Mouse (Mus musculus) heart, embryonic 16.5 days (tissue): ENCODE data around the gene Mgat2. TPM values are rescaled to one million over a fixed set of nuclear protein-coding genes. Genes with fewer than 3 reads are reported as not detected.
A peak's percentile ranks its signal among the peaks of the same experiment; 100 is the strongest.

ENCODE experiments used
- ATAC-seq: fragments of 200-750 bp; cut with Nextera tagmentation; replicated peaks from 2 replicates; pipeline ENCODE4 v1.8.0; 2017; ENCODE audit warnings: moderate number of reproducible peaks; ENCODE audit not compliant: insufficient read depth, low FRiP score; ENCODE audit errors: extremely low read depth
- H3K27ac ChIP-seq: fragments of 300-500 bp; sonication (generic); 2 replicates; pipeline ENCODE4 v1.5.1; 2014; ENCODE audit warnings: mild to moderate bottlenecking, low read length, control low read depth, moderate library complexity
- H3K27me3 ChIP-seq: fragments of 300-500 bp; sonication (generic); 2 replicates; pipeline ENCODE4 v1.6.1; 2014; ENCODE audit warnings: low read length, mixed read lengths; ENCODE audit not compliant: control insufficient read depth, insufficient read depth
- H3K36me3 ChIP-seq: fragments of 300-500 bp; sonication (generic); 2 replicates; pipeline ENCODE4 v1.6.1; 2014; ENCODE audit not compliant: control insufficient read depth, insufficient read depth
- H3K4me1 ChIP-seq: fragments of 300-500 bp; sonication (generic); 2 replicates; pipeline ENCODE4 v1.6.1; 2014; ENCODE audit warnings: low read length, mixed read lengths; ENCODE audit not compliant: control insufficient read depth, insufficient read depth
- H3K4me2 ChIP-seq: fragments of 300-500 bp; sonication (generic); 2 replicates; pipeline ENCODE4 v1.6.1; 2014; ENCODE audit warnings: low read depth, mild to moderate bottlenecking, control low read depth, low read length
- H3K4me3 ChIP-seq: fragments of 300-500 bp; sonication (generic); 2 replicates; pipeline ENCODE4 v1.5.1; 2014; ENCODE audit warnings: mild to moderate bottlenecking, control low read depth, low read length
- H3K9ac ChIP-seq: fragments of 300-500 bp; sonication (generic); 2 replicates; pipeline ENCODE4 v1.6.1; 2014; ENCODE audit warnings: low read length, control low read depth
- H3K9me3 ChIP-seq: fragments of 300-500 bp; sonication (generic); replicated peaks from 2 replicates; pipeline ENCODE4 v1.6.1; 2016; ENCODE audit warnings: low read length; ENCODE audit not compliant: control insufficient read depth
- WGBS: fragments of 180-500 bp; shearing (Covaris S2); extraction: QIAGEN DNeasy Blood & Tissue Kit; methylation state at CpG from one replicate; pipeline ENCODE4 v1.1.7; 2014; 5-methylcytosine and 5-hydroxymethylcytosine counted together
- polyA plus RNA-seq: library from polyadenylated mRNA; unstranded; fragments of >200 nt; fragmentation: Nextera tagmentation; extraction: Ambion mirVana; gene quantifications from 2 replicates; pipeline ENCODE4 v1.2.1, GENCODE M21; 2015

The Mgat2 gene
- polyA plus RNA-seq, 1 experiment from 2014 or later, result 40.2 TPM

DNA sequence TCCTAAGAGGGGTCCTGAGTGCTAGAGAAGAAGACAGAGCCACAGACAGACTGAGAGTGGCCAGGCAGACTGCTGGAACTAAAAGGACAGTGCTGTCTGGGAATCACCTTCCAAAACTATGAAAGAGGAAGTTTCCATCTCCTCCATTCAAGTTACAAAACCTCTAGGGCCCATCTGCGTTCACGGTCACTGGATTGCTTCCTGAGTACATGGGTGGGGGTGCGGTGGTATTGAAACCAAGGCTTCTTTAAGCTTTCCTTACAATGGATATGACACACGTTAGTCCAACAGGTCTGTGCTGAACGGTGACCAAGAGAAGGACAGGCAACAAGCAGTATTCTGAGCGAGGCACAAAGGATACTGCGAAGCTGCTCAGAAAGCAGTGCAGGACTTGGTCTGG lies 30.4 kb downstream of the Mgat2 start:
- Histone ChIP-seq H3K4me2 (no peak overlapping the region), H3K27ac (no peak overlapping the region), H3K36me3 (peaks cover 15% of the 10 kb centered on the region), H3K27me3 (no peaks in the 10 kb centered on the region), H3K4me1 (no peaks in the 10 kb centered on the region), H3K4me3 (no peak overlapping the region), H3K9ac (no peak overlapping the region), H3K9me3 (no peaks in the 10 kb centered on the region)
- no peak for ATAC-seq
- WGBS, result 85% methylated on average over 7 of the region's 7 CpGs

DNA sequence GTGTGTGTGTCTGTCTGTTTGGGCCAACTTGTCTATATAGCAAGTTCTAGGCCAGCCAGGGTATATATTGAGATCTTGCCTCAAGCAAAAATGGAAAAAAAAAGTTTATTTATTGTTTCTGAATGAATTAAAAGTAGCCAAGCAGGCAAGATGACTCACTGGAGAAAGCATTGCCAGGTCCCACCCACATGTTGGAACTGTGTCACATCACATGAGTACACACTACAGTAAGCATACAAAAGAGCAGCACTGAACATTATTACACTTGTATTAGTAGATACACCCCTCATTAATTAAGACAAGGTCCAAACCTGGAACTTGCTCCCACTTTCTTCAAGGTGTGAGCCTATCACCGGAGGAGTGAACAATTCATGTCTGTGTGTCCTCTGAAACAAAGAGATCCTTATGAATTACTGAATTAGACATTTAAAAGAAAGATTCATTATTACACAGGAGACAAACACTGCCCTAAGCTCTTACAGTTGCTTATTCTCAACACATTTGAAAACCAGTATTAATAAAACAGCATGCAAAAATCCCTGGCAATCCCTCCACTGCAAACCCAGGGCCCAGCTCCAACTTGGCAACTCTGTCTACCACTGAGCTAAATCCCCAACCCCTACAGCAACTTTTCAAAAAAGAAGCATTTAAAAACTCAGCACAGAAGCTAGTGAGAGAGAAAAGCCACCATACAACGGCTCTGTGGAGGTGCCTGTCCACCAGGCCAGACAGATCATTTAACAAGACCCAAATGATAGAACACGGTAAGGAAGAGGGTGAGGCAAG lies 31.2 kb downstream of the Mgat2 start:
- no peaks in the 10 kb centered on the region for H3K9me3 ChIP-seq
- no peaks in the 10 kb centered on the region for H3K27me3 ChIP-seq
- H3K4me3 ChIP-seq, result no peak overlapping the region
- H3K27ac ChIP-seq, result no peak overlapping the region
- ATAC-seq, result no peak
- H3K4me2 ChIP-seq, result no peak overlapping the region
- H3K36me3 ChIP-seq, result peaks cover 12% of the 10 kb centered on the region
- WGBS, result 81% methylated on average over 3 of the region's 3 CpGs
- H3K9ac ChIP-seq, result no peak overlapping the region
- no peaks in the 10 kb centered on the region for H3K4me1 ChIP-seq

DNA sequence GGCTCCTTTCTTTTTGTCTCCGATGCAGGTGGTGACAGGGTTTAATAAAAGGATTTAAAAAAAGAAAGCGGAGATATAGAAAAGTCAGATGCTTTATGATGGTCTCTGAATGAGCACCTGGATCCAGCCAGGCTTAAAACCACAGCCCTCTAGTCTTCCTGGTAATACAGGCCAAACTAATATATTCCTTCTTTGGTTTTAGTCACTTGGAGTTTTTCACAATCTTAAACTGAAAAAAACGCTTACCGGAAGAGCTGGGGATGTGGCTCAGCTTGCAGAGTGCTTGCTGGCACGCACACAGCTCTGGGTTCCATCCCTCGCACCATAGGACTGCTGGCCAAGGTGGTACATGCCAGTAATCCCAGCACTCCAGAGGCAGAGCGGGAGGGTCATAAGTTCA lies 32.6 kb downstream of the Mgat2 start:
- peaks cover 20% of the 10 kb centered on the region for H3K36me3 ChIP-seq
- H3K4me2 ChIP-seq, result no peak overlapping the region
- no peaks in the 10 kb centered on the region for H3K4me1 ChIP-seq
- ATAC-seq, result no peak
- WGBS, result 83% methylated on average over 7 of the region's 7 CpGs
- no peaks in the 10 kb centered on the region for H3K9me3 ChIP-seq
- no peak overlapping the region for H3K9ac ChIP-seq
- no peaks in the 10 kb centered on the region for H3K27me3 ChIP-seq
- H3K27ac ChIP-seq, result no peak overlapping the region
- no peak overlapping the region for H3K4me3 ChIP-seq

DNA sequence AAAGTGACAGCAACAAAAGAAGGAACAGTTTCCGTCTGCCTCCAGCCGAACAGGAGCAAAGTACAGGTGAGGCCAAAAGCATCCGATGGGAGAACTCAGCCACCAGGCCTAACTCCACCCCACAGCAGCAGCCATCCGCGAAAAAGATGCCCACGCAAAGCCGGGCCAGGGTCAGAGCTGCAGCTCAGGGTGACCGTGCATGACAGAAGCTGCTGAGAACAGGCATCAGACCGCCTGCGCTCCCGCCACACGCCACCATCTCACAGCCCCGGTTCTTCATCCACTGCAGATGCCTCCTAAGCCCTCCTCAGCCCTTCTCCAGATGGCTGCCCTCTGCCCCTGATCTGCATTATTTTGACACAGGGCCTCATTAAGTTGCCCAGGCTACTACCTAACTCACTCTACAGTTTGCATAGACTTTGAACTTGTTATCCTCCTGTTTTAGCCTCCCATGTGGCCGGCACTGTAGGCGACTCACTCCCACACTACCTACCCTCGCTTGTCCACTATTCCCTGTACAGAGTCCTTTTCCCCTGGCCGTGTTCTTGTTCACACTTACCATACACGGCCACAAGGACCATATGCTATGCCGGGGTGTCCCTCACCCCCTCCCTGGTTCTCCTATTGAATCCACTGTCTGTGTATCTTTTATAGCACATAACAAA lies 36.8 kb downstream of the Mgat2 start:
- Histone ChIP-seq H3K9ac (no peak overlapping the region), H3K4me1 (no peaks in the 10 kb centered on the region), H3K4me3 (no peak overlapping the region), H3K36me3 (peaks cover 11% of the 10 kb centered on the region), H3K4me2 (no peak overlapping the region), H3K27ac (no peak overlapping the region), H3K9me3 (no peaks in the 10 kb centered on the region), H3K27me3 (no peaks in the 10 kb centered on the region)
- ATAC-seq, result no peak
- WGBS, result 88% methylated on average over 19 of the region's 19 CpGs

DNA sequence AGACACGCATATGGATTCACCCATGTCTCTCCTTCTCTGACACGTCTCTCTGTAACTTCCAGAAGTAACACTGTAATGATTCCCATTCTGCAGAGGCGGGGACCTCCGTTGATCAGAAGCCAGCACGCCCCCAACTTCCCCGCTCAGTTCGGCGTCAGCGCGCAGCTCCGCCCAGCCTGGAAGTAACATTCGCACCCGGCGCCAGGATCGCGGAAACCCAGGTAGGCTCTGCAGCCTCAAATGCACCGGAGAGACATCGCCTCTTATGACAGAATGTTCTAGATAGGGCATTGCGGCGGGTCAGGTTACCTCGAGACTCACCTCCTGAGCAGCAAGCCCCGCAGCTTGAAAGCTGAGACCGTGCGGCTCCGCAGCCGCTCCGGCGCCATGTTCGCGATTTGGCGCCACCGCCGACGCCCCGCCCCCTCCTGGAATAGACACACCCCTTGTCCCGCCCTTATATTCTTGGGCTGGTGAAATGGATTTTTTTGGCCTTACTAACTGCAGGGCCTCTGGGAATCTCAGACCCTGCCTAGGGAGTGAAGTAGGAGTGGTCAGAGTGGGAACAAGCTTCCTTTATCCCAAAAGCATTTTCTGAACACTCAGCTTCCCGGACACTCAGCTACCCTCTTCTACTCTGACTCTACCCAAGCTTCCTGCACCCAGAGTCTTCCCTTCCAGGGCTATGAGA lies 44.0 kb downstream of the Mgat2 start, which contains the start of gene Pole2:
Pole2 (minus strand) TSS at position 420 of the 691 bp plus-strand sequence.
- peak within 1 kb of the TSS; percentile 88 for H3K4me3 ChIP-seq
- peak within 1 kb of the TSS; percentile 88 for H3K27ac ChIP-seq
- peaks cover 5% of the 10 kb centered on the region; the same call in 1 of the 2 replicates for H3K4me1 ChIP-seq
- 0 out of 2 replicates have a peak, but pooled peaks cover 2% of the 10 kb centered on the region for H3K36me3 ChIP-seq
- no peaks in the 10 kb centered on the region for H3K27me3 ChIP-seq
- H3K9ac ChIP-seq, result peak within 1 kb of the TSS; percentile 80
- under 1% methylated on average over 37 of the region's 37 CpGs for WGBS
- no peaks in the 10 kb centered on the region for H3K9me3 ChIP-seq
- peak within 1 kb of the TSS; percentile 79 for H3K4me2 ChIP-seq
- ATAC-seq, result peak; percentile 95

DNA sequence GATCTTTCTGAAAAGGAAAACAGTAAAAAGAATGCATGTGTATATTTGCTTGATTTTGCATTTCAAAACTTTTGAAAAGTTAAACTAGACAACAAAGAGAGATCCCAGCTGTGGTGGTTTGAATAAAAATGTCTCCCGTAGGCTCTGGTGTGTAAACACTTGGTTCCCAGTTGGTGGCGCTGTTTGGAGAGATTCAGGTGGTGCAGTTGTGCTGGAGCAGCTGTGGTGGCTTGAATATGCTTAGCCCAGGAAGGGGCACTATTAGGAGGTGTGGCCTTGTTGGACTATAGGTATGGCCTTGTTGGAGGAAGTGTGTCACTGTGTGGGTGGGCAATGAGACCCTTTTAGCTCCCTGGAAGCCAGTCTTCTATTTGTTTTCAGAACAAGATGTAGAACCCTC lies 45.3 kb downstream of the Mgat2 start:
- Histone ChIP-seq H3K4me1 (peaks cover 5% of the 10 kb centered on the region; the same call in 1 of the 2 replicates), H3K4me2 (no peak overlapping the region), H3K27me3 (no peaks in the 10 kb centered on the region), H3K9ac (no peak overlapping the region), H3K27ac (no peak overlapping the region), H3K9me3 (no peaks in the 10 kb centered on the region), H3K36me3 (0 out of 2 replicates have a peak, but pooled peaks cover 2% of the 10 kb centered on the region), H3K4me3 (no peak overlapping the region)
- WGBS, result 66% methylated on average over 2 of the region's 2 CpGs
- ATAC-seq, result no peak

DNA sequence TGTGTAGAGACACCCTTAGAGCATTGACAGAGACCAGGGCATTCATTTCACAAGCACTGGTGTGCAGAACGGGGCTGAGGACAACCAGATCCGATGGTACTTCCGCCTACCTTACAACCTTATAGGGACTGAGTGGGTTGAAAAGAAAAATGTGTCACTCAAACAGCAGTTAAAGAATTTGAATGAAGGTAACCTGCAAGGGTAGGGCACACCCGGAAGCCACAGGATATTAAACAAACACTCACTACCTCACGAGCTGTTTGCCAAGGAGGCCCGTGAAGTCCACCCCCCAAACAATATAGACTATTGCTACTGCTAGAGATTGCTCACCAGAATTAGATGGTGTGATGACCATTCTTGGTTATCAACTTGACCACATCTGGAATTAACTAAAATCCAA lies 51.8 kb downstream of the Mgat2 start:
- H3K4me2 ChIP-seq, result no peak overlapping the region
- H3K9me3 ChIP-seq, result no peaks in the 10 kb centered on the region
- no peak overlapping the region for H3K4me3 ChIP-seq
- no peak for ATAC-seq
- no peaks in the 10 kb centered on the region for H3K4me1 ChIP-seq
- 84% methylated on average over 6 of the region's 6 CpGs for WGBS
- no peaks in the 10 kb centered on the region for H3K36me3 ChIP-seq
- no peak overlapping the region for H3K27ac ChIP-seq
- no peak overlapping the region for H3K9ac ChIP-seq
- no peaks in the 10 kb centered on the region for H3K27me3 ChIP-seq
